Comparison of ENCODE assay signal across 22 mouse cellular contexts in the genomic region with DNA sequence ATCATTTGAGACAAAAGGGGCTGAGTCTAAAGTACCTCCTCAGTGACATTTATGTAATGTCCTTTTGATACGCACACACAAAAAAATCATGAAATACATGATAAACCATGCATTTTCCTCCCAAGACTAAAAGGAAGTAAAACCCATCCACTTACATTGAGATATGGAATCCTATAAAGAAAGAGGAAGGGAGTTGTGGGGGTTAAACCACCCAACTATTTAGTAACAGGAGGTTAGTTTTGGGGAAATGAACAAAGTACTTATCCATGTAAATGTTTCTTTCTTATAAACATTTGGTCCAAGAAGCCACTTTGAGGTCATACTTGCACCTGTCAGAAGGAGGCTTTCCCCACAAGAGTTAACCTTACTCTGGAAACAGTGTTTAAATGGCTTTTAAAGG.
DNase-seq lines count a peak whose midpoint lies in the region; ATAC-seq and TF ChIP-seq lines count a peak whose summit lies in the region.
"Had no signal": no experiment of that assay in that cellular context is flagged by ENCODE, and none has a peak within 500 bp of the region (broad histone marks: within the 10 kb centered on the region; RNA-seq: fewer than 3 reads in every experiment).

No protein-coding gene starts in this region.

- H3K9me3 ChIP-seq in liver, embryonic 12.5 days (replicated peaks) = no peaks in the 10 kb centered on the region
- no peaks in the 10 kb centered on the region for H3K9me3 ChIP-seq in midbrain, embryonic 11.5 days (ENCODE audit: control insufficient read depth, low read length)
- H3K9me3 ChIP-seq: embryonic facial prominence, embryonic 15.5 days; forebrain, embryonic 15.5 days; G1E; hindbrain, embryonic 12.5 days; midbrain, embryonic 12.5 days had no signal

- no peak for DNase-seq in liver
- DNase-seq in midbrain, embryonic 11.5 days (ENCODE audit: low spot score, missing footprints) = no peak
- DNase-seq in right cerebral cortex, adult 2 months (ENCODE audit: low spot score in 2 of 2) = no peak
- DNase-seq in gastrocnemius, adult 18-20 months (ENCODE audit: low spot score) = no peak
- DNase-seq: adrenal gland, postnatal 10 days; cerebellum, adult 9-10 months; gastrocnemius, postnatal 10 days; heart, adult 11 months; layer of hippocampus, adult 9-11 months; lung, adult 2 months; right cerebral cortex, postnatal 14 days; thymus, postnatal 25 days had no signal

- no peak for ATAC-seq in liver, embryonic 12.5 days
- no peak for ATAC-seq in midbrain, embryonic 11.5 days (ENCODE audit: low FRiP score)
- ATAC-seq: forebrain, embryonic 15.5 days; intestine, postnatal 0 days had no signal

- H3K4me3 ChIP-seq in liver, embryonic 12.5 days = no peak overlapping the region
- no peak overlapping the region for H3K4me3 ChIP-seq in bone marrow macrophage, adult 2 months (ENCODE audit: insufficient read depth, low read length)
- no peak overlapping the region for H3K4me3 ChIP-seq in macrophage (ENCODE audit: inconsistent target)
- H3K4me3 ChIP-seq in midbrain, embryonic 11.5 days (ENCODE audit: low read depth, low read length) = no peak overlapping the region
- H3K4me3 ChIP-seq: embryonic facial prominence, embryonic 15.5 days; forebrain, embryonic 15.5 days; hindbrain, embryonic 12.5 days; midbrain, embryonic 12.5 days had no signal

- 0 out of 2 replicates have a peak overlapping the region, but pooled peaks have one; percentile 16 for H3K27ac ChIP-seq in liver, embryonic 12.5 days
- H3K27ac ChIP-seq in bone marrow macrophage, adult 2 months (ENCODE audit: insufficient read depth, low read depth, low read length) = peak overlapping the region; percentile 94
- H3K27ac ChIP-seq in macrophage = peak overlapping the region; percentile 57
- H3K27ac ChIP-seq in midbrain, embryonic 11.5 days (ENCODE audit: low read depth, low read length) = no peak overlapping the region
- H3K27ac ChIP-seq: embryonic facial prominence, embryonic 15.5 days; forebrain, embryonic 15.5 days; hindbrain, embryonic 12.5 days; midbrain, embryonic 12.5 days had no signal

- no peak for TF ChIP-seq CTCF in bone marrow macrophage, adult 2 months (IDR thresholded peaks at IDR 0.05; ENCODE audit: low read depth, low read length)

- H3K79me2 ChIP-seq in macrophage (ENCODE audit: inconsistent target) = peaks cover 19% of the 10 kb centered on the region; the same call in 1 of the 2 replicates

- H3K4me1 ChIP-seq in liver, embryonic 12.5 days = no peaks in the 10 kb centered on the region
- peaks cover 11% of the 10 kb centered on the region for H3K4me1 ChIP-seq in bone marrow macrophage, adult 2 months (ENCODE audit: control insufficient read depth, insufficient read depth, low read length)
- no peaks in the 10 kb centered on the region for H3K4me1 ChIP-seq in midbrain, embryonic 11.5 days (ENCODE audit: control insufficient read depth, insufficient read depth, low read length)
- H3K4me1 ChIP-seq: embryonic facial prominence, embryonic 15.5 days; forebrain, embryonic 15.5 days; hindbrain, embryonic 12.5 days; midbrain, embryonic 12.5 days had no signal

- TF ChIP-seq POLR2A in bone marrow macrophage, adult 2 months (IDR thresholded peaks at IDR 0.05; ENCODE audit: borderline replicate concordance, low read depth, low read length) = no peak

- H3K9ac ChIP-seq in liver, embryonic 12.5 days = no peak overlapping the region
- no peak overlapping the region for H3K9ac ChIP-seq in midbrain, embryonic 11.5 days (ENCODE audit: low read length)
- H3K9ac ChIP-seq: embryonic facial prominence, embryonic 15.5 days; forebrain, embryonic 15.5 days; hindbrain, embryonic 12.5 days; midbrain, embryonic 12.5 days had no signal

- 53% methylated on average over 1 of the region's 1 CpGs for WGBS in liver, embryonic 12.5 days (ENCODE audit: insufficient replicate concordance)
- WGBS in macrophage (ENCODE audit: missing documents) = 9% methylated on average over 1 of the region's 1 CpGs
- WGBS in midbrain, embryonic 11.5 days = 92% methylated on average over 1 of the region's 1 CpGs

- H3K36me3 ChIP-seq in liver, embryonic 12.5 days = no peaks in the 10 kb centered on the region
- H3K36me3 ChIP-seq in macrophage (ENCODE audit: inconsistent target) = no peaks in the 10 kb centered on the region
- H3K36me3 ChIP-seq in midbrain, embryonic 11.5 days (ENCODE audit: control insufficient read depth, insufficient read depth, low read length) = no peaks in the 10 kb centered on the region
- H3K36me3 ChIP-seq: embryonic facial prominence, embryonic 15.5 days; forebrain, embryonic 15.5 days; G1E; hindbrain, embryonic 12.5 days; midbrain, embryonic 12.5 days had no signal

- H3K4me2 ChIP-seq in liver, embryonic 12.5 days = no peak overlapping the region
- no peak overlapping the region for H3K4me2 ChIP-seq in midbrain, embryonic 11.5 days
- H3K4me2 ChIP-seq: embryonic facial prominence, embryonic 15.5 days; forebrain, embryonic 15.5 days; heart, embryonic 11.5 days; hindbrain, embryonic 12.5 days; midbrain, embryonic 12.5 days had no signal

- H3K27me3 ChIP-seq in liver, embryonic 12.5 days (replicated peaks) = no peaks in the 10 kb centered on the region
- no peaks in the 10 kb centered on the region for H3K27me3 ChIP-seq in midbrain, embryonic 11.5 days (ENCODE audit: control insufficient read depth, insufficient read depth, low read length)
- H3K27me3 ChIP-seq: embryonic facial prominence, embryonic 15.5 days; forebrain, embryonic 15.5 days; hindbrain, embryonic 12.5 days; midbrain, embryonic 12.5 days had no signal
